Comparison of ENCODE assay signal across 8 mouse cellular contexts in genomic region chr10:61695703-61696559, GRCm38 (mm10). TPM values are rescaled to one million over a fixed set of nuclear protein-coding genes. Genes with fewer than 3 reads are reported as not detected.
DNase-seq lines count a peak whose midpoint lies in the region; ATAC-seq and TF ChIP-seq lines count a peak whose summit lies in the region.

No protein-coding gene starts in this region.

- H3K36me3 ChIP-seq in heart, postnatal 0 days (replicated peaks; ENCODE audit: control insufficient read depth, insufficient read depth, low read length) = peaks cover 31% of the 10 kb centered on the region
- peaks cover 14% of the 10 kb centered on the region; the same call in 1 of the 2 replicates for H3K36me3 ChIP-seq in liver, adult 2 months (ENCODE audit: control insufficient read depth, insufficient read depth, low read length)
- peaks cover 29% of the 10 kb centered on the region for H3K36me3 ChIP-seq in neural tube, embryonic 15.5 days

- no peak; the same call in 1 of the 2 replicates for ATAC-seq in heart, postnatal 0 days (ENCODE audit: insufficient read depth, low read depth)
- ATAC-seq in neural tube, embryonic 15.5 days (ENCODE audit: low FRiP score) = peak; percentile 51

- H3K79me2 ChIP-seq in liver, adult 2 months (ENCODE audit: control insufficient read depth, insufficient read depth, low read length) = peaks cover 15% of the 10 kb centered on the region

- H3K27me3 ChIP-seq in heart, postnatal 0 days (ENCODE audit: control insufficient read depth, insufficient read depth, low read length) = no peaks in the 10 kb centered on the region
- no peaks in the 10 kb centered on the region for H3K27me3 ChIP-seq in liver, adult 2 months (ENCODE audit: control insufficient read depth, insufficient read depth, low read length)
- H3K27me3 ChIP-seq in neural tube, embryonic 15.5 days (replicated peaks) = no peaks in the 10 kb centered on the region

- no peaks in the 10 kb centered on the region for H3K9me3 ChIP-seq in heart, postnatal 0 days (replicated peaks; ENCODE audit: control insufficient read depth, low read length)
- H3K9me3 ChIP-seq in neural tube, embryonic 15.5 days (replicated peaks) = no peaks in the 10 kb centered on the region

- TF ChIP-seq POLR2A in liver, adult 2 months (IDR thresholded peaks at IDR 0.05; ENCODE audit: extremely low read depth, insufficient read depth, low read length) = no peak

- H3K9ac ChIP-seq in heart, postnatal 0 days (replicated peaks; ENCODE audit: low read depth, low read length) = peak overlapping the region; percentile 69
- peak overlapping the region; percentile 97 for H3K9ac ChIP-seq in liver, adult 2 months (ENCODE audit: low read depth, low read length)
- H3K9ac ChIP-seq in neural tube, embryonic 15.5 days (replicated peaks) = peak overlapping the region; percentile 76

- peak; percentile 44 for DNase-seq in cerebellum, adult 9-10 months
- no peak for DNase-seq in cerebellum, adult 11-12 months
- peak; percentile 17 for DNase-seq in right cerebral cortex, adult 18-20 months
- no peak for DNase-seq in right cerebral cortex, postnatal 10 days (ENCODE audit: low spot score in 2 of 2)
- DNase-seq in heart, postnatal 0 days (ENCODE audit: low spot score) = no peak
- no peak for DNase-seq in liver, adult 2 months (ENCODE audit: extremely low read depth, low read depth, low spot score)
- no peak for DNase-seq in urinary bladder, adult 2 months (ENCODE audit: low spot score)

- TF ChIP-seq CTCF in heart, postnatal 0 days (IDR thresholded peaks at IDR 0.05; ENCODE audit: low read depth) = no peak
- TF ChIP-seq CTCF in liver, adult 2 months (IDR thresholded peaks at IDR 0.05; ENCODE audit: low read depth, low read length) = no peak

- peak overlapping the region; percentile 99 for H3K4me3 ChIP-seq in heart, postnatal 0 days (ENCODE audit: low read depth, low read length)
- H3K4me3 ChIP-seq in liver, adult 2 months (ENCODE audit: insufficient read depth, low read depth, low read length) = peak overlapping the region; percentile 88
- peak overlapping the region; percentile 96 for H3K4me3 ChIP-seq in neural tube, embryonic 15.5 days (replicated peaks)

- WGBS in heart, postnatal 0 days = under 1% methylated on average over 83 of the region's 111 CpGs
- under 1% methylated on average over 107 of the region's 111 CpGs for WGBS in liver, adult 2 months
- WGBS in neural tube, embryonic 15.5 days = under 1% methylated on average over 72 of the region's 111 CpGs

- peak overlapping the region; percentile 100 for H3K4me2 ChIP-seq in heart, postnatal 0 days (ENCODE audit: low read depth, low read length)
- peak overlapping the region; percentile 100 for H3K4me2 ChIP-seq in neural tube, embryonic 15.5 days

- peaks cover 11% of the 10 kb centered on the region for H3K4me1 ChIP-seq in heart, postnatal 0 days (ENCODE audit: control insufficient read depth, insufficient read depth)
- H3K4me1 ChIP-seq in liver, adult 2 months (ENCODE audit: control insufficient read depth, insufficient read depth, low read length) = peaks cover 6% of the 10 kb centered on the region
- H3K4me1 ChIP-seq in neural tube, embryonic 15.5 days = peaks cover 35% of the 10 kb centered on the region

- no peak for TF ChIP-seq EP300 in heart, postnatal 0 days (IDR thresholded peaks at IDR 0.05; ENCODE audit: low read depth)

- 0 out of 2 replicates have a peak overlapping the region, but pooled peaks have one; percentile 43 for H3K27ac ChIP-seq in heart, postnatal 0 days (ENCODE audit: low read depth)
- H3K27ac ChIP-seq in liver, adult 2 months (replicated peaks; ENCODE audit: insufficient read depth, low read depth, low read length) = peak overlapping the region; percentile 86
- H3K27ac ChIP-seq in neural tube, embryonic 15.5 days (replicated peaks) = peak overlapping the region; percentile 80

RNA-seq across cellular contexts. Expression of gene Tysnd1, which starts 0.6 kb away (rescaled TPM):
- total RNA-seq in heart, postnatal 0 days (2014; rRNA removed; ENCODE audit: low replicate concordance) = 53.0 and 62.0 TPM in 2 replicates
- polyA plus RNA-seq in heart, postnatal 0 days (2015; fragmentation: Nextera tagmentation; extraction: Ambion mirVana) = 14.5 and 16.1 TPM in 2 replicates
- total RNA-seq in liver, adult 2 months (2014; rRNA removed) = 26.8 and 31.3 TPM in 2 replicates
- 111 and 123 TPM in 2 replicates for polyA plus RNA-seq in liver, adult 2 months (2012; rRNA removed)
- polyA plus RNA-seq in neural tube, embryonic 15.5 days (2015; fragmentation: Nextera tagmentation; extraction: Ambion mirVana) = 31.4 and 33.7 TPM in 2 replicates
- polyA plus RNA-seq in urinary bladder, adult 2 months (2012; rRNA removed) = 25.6 and 25.8 TPM in 2 replicates

RNA-seq across cellular contexts. Expression of gene Sar1a, which starts 15.8 kb away (rescaled TPM):
- 137 and 148 TPM in 2 replicates for total RNA-seq in heart, postnatal 0 days (2014; rRNA removed; ENCODE audit: low replicate concordance)
- polyA plus RNA-seq in heart, postnatal 0 days (2015; fragmentation: Nextera tagmentation; extraction: Ambion mirVana) = 140 and 151 TPM in 2 replicates
- total RNA-seq in liver, adult 2 months (2014; rRNA removed) = 73.0 and 76.2 TPM in 2 replicates
- polyA plus RNA-seq in liver, adult 2 months (2012; rRNA removed) = 44.9 and 53.2 TPM in 2 replicates
- polyA plus RNA-seq in neural tube, embryonic 15.5 days (2015; fragmentation: Nextera tagmentation; extraction: Ambion mirVana) = 183 and 196 TPM in 2 replicates
- 146 and 162 TPM in 2 replicates for polyA plus RNA-seq in urinary bladder, adult 2 months (2012; rRNA removed)

RNA-seq across cellular contexts. Expression of gene Aifm2, which starts 19.1 kb away (rescaled TPM):
- 34.7 and 53.4 TPM in 2 replicates for total RNA-seq in heart, postnatal 0 days (2014; rRNA removed; ENCODE audit: low replicate concordance)
- polyA plus RNA-seq in heart, postnatal 0 days (2015; fragmentation: Nextera tagmentation; extraction: Ambion mirVana) = 33.9 and 34.2 TPM in 2 replicates
- total RNA-seq in liver, adult 2 months (2014; rRNA removed) = 19.8 and 22.4 TPM in 2 replicates
- polyA plus RNA-seq in liver, adult 2 months (2012; rRNA removed) = 19.3 and 23.2 TPM in 2 replicates
- polyA plus RNA-seq in neural tube, embryonic 15.5 days (2015; fragmentation: Nextera tagmentation; extraction: Ambion mirVana) = 17.3 and 18.2 TPM in 2 replicates
- 188 and 194 TPM in 2 replicates for polyA plus RNA-seq in urinary bladder, adult 2 months (2012; rRNA removed)

RNA-seq across cellular contexts. Expression of gene Ppa1, which starts 47.6 kb away (rescaled TPM):
- 28.2 and 35.5 TPM in 2 replicates for total RNA-seq in heart, postnatal 0 days (2014; rRNA removed; ENCODE audit: low replicate concordance)
- 53.0 and 54.8 TPM in 2 replicates for polyA plus RNA-seq in heart, postnatal 0 days (2015; fragmentation: Nextera tagmentation; extraction: Ambion mirVana)
- total RNA-seq in liver, adult 2 months (2014; rRNA removed) = 279 and 331 TPM in 2 replicates
- polyA plus RNA-seq in liver, adult 2 months (2012; rRNA removed) = 92.3 and 126 TPM in 2 replicates
- 200 and 209 TPM in 2 replicates for polyA plus RNA-seq in neural tube, embryonic 15.5 days (2015; fragmentation: Nextera tagmentation; extraction: Ambion mirVana)
- polyA plus RNA-seq in urinary bladder, adult 2 months (2012; rRNA removed) = 80.6 and 99.8 TPM in 2 replicates

Comparison
In these comparisons a context has a peak if more than half of its experiments do, and no peak if none do; other contexts are left out.
1. DNase-seq: peak in cerebellum, adult 9-10 months (single experiment) and right cerebral cortex, adult 18-20 months (single experiment); none in cerebellum, adult 11-12 months (single experiment), right cerebral cortex, postnatal 10 days (0 of 2), heart, postnatal 0 days (single experiment), liver, adult 2 months (single experiment) and urinary bladder, adult 2 months (single experiment).
2. Peak in every context shown above with its lines, with median percentiles within 50 percentile points of each other: H3K27ac ChIP-seq, H3K4me3 ChIP-seq and H3K9ac ChIP-seq.